Mouse (Mus musculus) G1E (cell line): ENCODE data around the gene Efhd2.

ENCODE experiments used
- CTCF ChIP-seq: IDR thresholded peaks from 2 replicates; pipeline ENCODE4 v1.5.1; 2012; ENCODE audit warnings: low read depth, low read length, inconsistent platforms, mixed read lengths
- GATA1 ChIP-seq: IDR thresholded peaks from 2 replicates; pipeline ENCODE4 v1.6.1; 2012; ENCODE audit warnings: borderline replicate concordance, low read length, inconsistent platforms, mixed read lengths
- GATA2 ChIP-seq: IDR thresholded peaks from 2 replicates; pipeline ENCODE4 v1.6.1; 2012; ENCODE audit warnings: low read depth, low read length, inconsistent platforms, borderline replicate concordance
- POLR2AphosphoS5 ChIP-seq: IDR thresholded peaks from 2 replicates; pipeline ENCODE4 v1.6.1; 2012; ENCODE audit warnings: low read depth, low read length, inconsistent platforms; ENCODE audit not compliant: insufficient replicate concordance
- TAL1 ChIP-seq: conservative IDR thresholded peaks from 2 replicates; pipeline ENCODE4 v1.6.1; 2012; ENCODE audit warnings: low read depth, low read length, inconsistent platforms, mixed read lengths

DNA sequence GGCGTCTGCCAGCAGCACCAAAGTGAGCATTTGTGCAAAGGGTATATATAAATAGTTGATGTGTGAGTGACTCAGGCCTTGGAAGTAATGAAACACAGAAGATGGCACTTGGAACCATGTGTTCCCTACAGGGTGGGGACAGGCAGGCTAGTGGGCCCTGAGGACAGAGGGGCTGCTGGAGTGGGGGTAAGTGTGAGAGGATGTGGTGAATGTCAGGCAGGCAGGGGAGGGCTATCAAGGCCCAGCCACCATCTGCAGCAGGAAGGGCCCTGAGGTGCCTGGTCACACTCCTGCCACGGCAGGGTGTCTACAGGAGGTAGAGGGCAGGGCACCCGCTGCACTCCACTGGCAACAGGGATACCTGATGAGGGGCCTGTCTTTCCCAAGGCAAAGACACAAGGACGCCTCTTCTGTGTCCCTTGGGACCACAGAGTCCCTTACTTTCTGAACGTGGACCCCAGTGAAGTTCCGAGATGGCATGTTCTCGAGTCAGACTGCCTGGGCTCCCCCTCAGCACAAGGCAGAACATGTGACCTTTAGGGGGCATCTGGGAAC is 10.9 kb downstream of the Efhd2 start:
- TF ChIP-seq CTCF, result no peak
- no peak for TF ChIP-seq POLR2AphosphoS5
- TF ChIP-seq GATA2, result no peak
- no peak for TF ChIP-seq TAL1
- no peak for TF ChIP-seq GATA1
